8 mouse cellular contexts compared by ENCODE assay signal in genomic region chr6:47319309-47319983, GRCm38 (mm10).
DNase-seq lines count a peak whose midpoint lies in the region; ATAC-seq and TF ChIP-seq lines count a peak whose summit lies in the region.

No protein-coding gene starts in this region.

- no peaks in the 10 kb centered on the region for H3K36me3 ChIP-seq in hindbrain, embryonic 12.5 days
- no peaks in the 10 kb centered on the region for H3K36me3 ChIP-seq in neural tube, embryonic 12.5 days

- no peak overlapping the region for H3K9ac ChIP-seq in hindbrain, embryonic 12.5 days
- no peak overlapping the region for H3K9ac ChIP-seq in neural tube, embryonic 12.5 days

- H3K27ac ChIP-seq in layer of hippocampus, adult 2 months: peak overlapping the region; percentile 82
- H3K27ac ChIP-seq in hindbrain, embryonic 12.5 days: no peak overlapping the region
- H3K27ac ChIP-seq in neural tube, embryonic 12.5 days: no peak overlapping the region

- H3K27me3 ChIP-seq in hindbrain, embryonic 12.5 days: no peaks in the 10 kb centered on the region
- no peaks in the 10 kb centered on the region for H3K27me3 ChIP-seq in neural tube, embryonic 12.5 days (replicated peaks)

- whole genome bisulfite sequencing in hindbrain, embryonic 12.5 days: 3% methylated on average over 5 of the region's 5 CpGs
- WGBS in neural tube, embryonic 12.5 days: 13% methylated on average over 5 of the region's 5 CpGs

- TF ChIP-seq CTCF in layer of hippocampus, adult 2 months (conservative IDR thresholded peaks at IDR 0.05): no peak
- TF ChIP-seq CTCF in brain, embryonic 14.5 days (IDR thresholded peaks at IDR 0.05; ENCODE audit: borderline replicate concordance, extremely low read depth, insufficient read depth, insufficient read length): no peak

- H3K9me3 ChIP-seq in hindbrain, embryonic 12.5 days (replicated peaks): no peaks in the 10 kb centered on the region
- no peaks in the 10 kb centered on the region for H3K9me3 ChIP-seq in neural tube, embryonic 12.5 days

- H3K4me2 ChIP-seq in hindbrain, embryonic 12.5 days (replicated peaks): peak overlapping the region; percentile 38
- peak overlapping the region; percentile 40 for H3K4me2 ChIP-seq in neural tube, embryonic 12.5 days (replicated peaks)

- DNase-seq in layer of hippocampus, adult 2 months (ENCODE audit: low spot score in 2 of 2): no peak
- no peak for DNase-seq in layer of hippocampus, adult 9-10 months (ENCODE audit: low spot score)
- peak; percentile 74 for DNase-seq in brain, embryonic 14.5 days (ENCODE audit: low read depth)
- no peak for DNase-seq in frontal cortex, postnatal 14 days (ENCODE audit: low spot score in 2 of 2)
- no peak for DNase-seq in liver
- no peak for DNase-seq in spleen, postnatal 36 days (ENCODE audit: low spot score in 2 of 2)

- H3K4me1 ChIP-seq in hindbrain, embryonic 12.5 days: peaks cover 13% of the 10 kb centered on the region
- H3K4me1 ChIP-seq in neural tube, embryonic 12.5 days: 0 out of 2 replicates have a peak, but pooled peaks cover 5% of the 10 kb centered on the region

- no peak overlapping the region for H3K4me3 ChIP-seq in layer of hippocampus, adult 2 months
- H3K4me3 ChIP-seq in hindbrain, embryonic 12.5 days: no peak overlapping the region
- H3K4me3 ChIP-seq in neural tube, embryonic 12.5 days: no peak overlapping the region

- peak; percentile 66; the same call in 1 of the 2 replicates for ATAC-seq in hindbrain, embryonic 12.5 days (ENCODE audit: low FRiP score)
- ATAC-seq in neural tube, embryonic 12.5 days (ENCODE audit: low FRiP score, low read depth): peak; percentile 27; the same call in 1 of the 2 replicates

- TF ChIP-seq POLR2A in brain, embryonic 14.5 days (IDR thresholded peaks at IDR 0.05; ENCODE audit: borderline replicate concordance, extremely low read depth, insufficient read depth, insufficient read length, poor library complexity, severe bottlenecking): no peak
